Mouse (Mus musculus) cerebellum, postnatal 36 days (tissue): Measurements from ENCODE around the gene Gm10961.

Source experiments
- DNase-seq, 2 experiments: peaks; one replicate each; pipeline ENCODE4 v3.0.0; 2021 to 2022; ENCODE audit warnings: mixed read lengths in 2 of 2

The Gm10961 gene

DNA sequence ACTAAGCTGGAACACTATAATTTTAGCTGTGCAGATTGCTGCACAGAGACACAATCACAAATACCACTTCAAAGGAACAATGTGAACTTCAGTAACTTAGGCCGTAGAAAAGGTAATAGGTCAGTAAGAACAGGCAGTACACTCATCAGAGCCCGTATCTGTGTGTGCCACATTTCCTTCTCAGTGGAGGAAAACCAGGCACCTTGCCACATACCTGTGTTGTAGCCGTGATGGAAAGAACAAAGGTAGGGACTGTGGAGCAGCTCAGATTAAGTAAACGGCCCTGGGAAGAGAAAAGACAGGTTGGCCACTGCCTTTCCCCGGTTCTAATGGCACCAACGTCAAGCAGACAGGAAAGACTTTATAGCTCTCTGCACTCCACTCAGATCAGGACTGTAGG, 36.3 kb downstream of the Gm10961 start:
- no peak for DNase-seq

DNA sequence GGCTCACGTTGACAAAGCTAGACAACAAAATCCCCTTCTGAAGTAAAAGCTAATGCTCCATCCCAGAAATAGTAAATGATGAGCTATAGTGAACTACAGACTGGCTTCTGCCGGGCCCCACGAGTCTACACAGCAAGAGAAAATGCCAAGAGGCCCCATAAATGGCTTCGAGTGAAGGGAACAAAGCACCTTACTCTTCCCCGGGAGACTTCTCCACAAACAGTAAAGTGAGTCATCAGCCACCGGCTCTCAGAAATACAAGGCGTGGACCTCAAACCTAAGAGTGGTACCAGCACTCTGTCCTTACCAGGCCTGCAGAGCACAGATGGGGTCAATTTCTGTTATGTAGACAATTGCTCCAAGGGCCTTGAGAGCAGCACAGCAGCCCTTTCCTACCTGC, 37.7 kb downstream of the Gm10961 start:
- DNase-seq = no peak

DNA sequence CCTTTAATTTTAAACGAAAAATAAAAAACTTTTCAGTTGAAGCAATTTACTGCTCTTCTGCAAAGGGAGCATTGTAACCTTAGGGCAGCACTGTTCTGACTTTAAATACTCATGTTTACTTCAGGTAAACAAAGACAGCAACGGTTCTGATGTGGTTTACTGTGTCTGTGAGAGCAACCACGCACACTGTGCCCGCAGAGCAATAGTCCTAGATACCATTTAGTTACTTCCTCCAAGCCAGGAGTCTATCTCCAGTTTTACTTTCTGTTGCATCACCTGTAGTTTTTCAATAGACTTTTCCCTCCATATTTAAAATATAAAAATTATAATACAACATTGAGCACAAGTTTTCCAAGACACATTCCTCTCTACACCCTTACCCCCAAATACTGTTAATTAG, 39.4 kb downstream of the Gm10961 start:
- no peak for DNase-seq

DNA sequence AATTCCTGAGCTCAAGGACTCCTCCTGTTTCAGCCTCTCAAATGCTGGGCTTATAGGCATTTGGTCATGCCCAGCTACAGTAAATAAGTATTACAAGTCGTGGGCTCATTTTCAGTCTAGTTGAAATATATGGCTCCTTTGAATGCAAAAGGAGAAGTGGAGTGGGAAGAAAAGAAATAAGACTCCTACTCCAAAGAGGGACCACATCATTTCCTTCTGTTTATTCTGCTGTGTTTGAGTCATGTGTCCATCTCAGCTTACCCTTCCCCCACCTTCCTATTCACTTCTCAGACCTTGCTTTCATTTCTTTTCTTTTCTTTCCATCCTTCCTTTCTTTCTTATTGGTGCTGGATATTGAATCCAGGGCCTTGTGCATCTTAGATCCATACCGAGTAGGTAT, 40.4 kb downstream of the Gm10961 start:
- DNase-seq = no peak

DNA sequence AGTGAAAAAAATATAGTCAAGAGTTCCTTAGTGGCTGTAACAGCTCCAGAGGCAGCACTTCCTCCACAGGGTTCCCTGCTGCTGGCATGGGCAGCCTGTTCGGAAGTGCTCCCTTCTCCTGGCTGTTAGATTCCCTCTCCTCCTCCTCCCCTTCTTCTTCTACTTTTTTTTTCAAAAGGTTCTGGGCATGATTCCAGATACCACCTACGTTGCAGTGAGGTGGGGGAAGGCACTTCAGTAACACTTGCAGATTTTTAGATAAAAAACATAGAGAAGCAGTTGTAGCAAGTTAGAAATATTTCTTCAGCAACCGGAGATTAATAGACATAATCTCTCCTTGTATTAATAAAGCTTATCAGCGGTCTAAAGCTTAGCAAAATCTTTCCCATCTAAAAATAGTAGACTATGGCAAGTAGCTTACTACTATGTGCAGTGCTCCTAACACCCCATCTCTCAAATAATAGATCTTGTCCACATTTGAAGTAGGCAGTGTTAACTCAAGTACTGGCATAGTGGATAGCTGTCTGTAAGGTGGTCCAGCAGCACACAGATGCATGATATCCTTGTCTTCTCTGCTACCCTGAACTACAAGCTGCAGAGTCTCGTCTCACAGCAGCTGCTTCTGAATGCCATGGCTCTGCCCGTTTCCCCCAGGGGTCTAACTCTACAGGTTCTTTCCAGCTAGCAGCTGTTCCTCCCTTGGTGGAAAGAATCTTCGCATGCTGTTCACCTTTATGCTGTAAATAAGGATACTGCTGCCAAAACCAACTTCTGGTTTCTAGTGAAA, 49.9 kb downstream of the Gm10961 start:
- peak in 1 of 2 experiments; percentile 25 for DNase-seq
